Mouse (Mus musculus) retina, postnatal 1 day (tissue): ENCODE results near the gene Slc3a1.

ENCODE experiments used
- DNase-seq: peaks from one replicate; pipeline ENCODE4 v3.0.0-alpha.2; 2012

The Slc3a1 gene

GRCm38 (mm10) chr17:85028093-85028739 is at the start of gene Slc3a1:
Gene Slc3a1, plus strand, starts transcription at chr17:85028376.
- no peak for DNase-seq

GRCm38 (mm10) chr17:84981721-84982120 is 46.5 kb upstream of the Slc3a1 start:
- no peak for DNase-seq

DNA sequence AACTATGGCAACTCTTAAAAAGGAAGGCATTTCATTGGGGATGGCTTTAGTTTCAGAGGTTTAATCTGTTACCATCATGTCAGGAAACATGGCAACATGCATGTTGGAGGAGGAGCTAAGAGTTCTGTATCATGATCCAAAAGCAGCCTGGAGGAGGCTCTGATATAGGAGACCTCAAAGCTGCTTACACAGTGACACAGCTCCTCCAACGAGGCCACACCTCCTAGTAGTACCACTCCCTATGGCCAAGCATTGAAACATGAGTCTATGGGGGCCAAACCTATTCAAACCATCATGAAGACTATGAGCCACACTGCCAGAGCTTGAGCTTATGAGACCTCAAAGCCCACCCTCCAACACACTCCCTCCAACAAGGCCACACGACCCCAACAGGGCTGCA is 45.4 kb upstream of the Slc3a1 start:
- DNase-seq, result no peak

- no peak for DNase-seq
These were observed 41.8 kb upstream of the Slc3a1 start for GRCm38 (mm10) chr17:84986368-84986767.

DNA sequence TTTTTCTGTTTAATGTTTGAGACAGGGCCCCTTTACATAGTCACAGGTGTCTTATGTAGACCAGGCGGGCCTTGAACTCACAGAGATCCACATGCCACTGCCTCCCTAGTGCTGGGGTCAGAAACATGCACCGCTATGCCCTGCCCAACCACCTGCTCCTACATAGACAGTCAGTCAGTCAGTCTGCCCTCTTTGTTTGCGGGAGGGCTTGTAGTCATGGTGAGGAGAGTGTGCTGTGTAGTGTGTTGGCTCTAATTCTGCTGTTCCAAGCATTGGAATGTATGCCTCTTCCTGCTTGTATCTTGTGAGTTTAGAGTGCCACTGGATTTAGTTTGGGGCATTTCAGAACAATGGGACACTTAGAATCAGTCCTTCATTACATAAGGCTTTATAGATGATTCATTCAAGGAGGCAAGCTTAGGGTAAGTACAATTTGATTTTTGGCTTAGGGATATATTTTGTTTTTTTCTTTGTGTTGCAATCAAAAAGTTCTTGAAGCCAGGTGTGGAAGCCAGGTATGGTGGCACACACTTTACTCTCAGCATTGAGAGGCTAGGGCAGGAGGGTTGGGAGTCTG is 40.3 kb upstream of the Slc3a1 start:
- DNase-seq, result no peak

DNA sequence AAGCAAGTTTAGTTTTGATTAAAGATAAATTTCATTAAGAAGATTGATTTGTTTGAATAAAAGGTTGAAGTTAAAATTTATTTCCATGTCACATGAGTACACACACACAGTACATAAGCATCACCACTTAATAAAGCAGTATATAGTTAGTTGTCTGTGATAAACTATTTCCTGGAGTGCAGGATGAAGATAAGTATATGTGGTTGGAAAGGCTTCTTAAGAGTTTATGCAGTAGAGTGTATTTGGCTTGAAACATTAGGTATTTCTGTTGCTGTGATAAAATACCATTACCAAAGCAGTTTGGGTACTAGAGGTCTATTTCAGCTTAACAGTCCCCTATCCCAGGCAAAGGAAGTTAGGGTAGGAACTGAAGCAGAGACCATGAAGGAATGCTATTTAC is 39.7 kb upstream of the Slc3a1 start:
- DNase-seq, result no peak

- no peak for DNase-seq
These were observed 32.3 kb upstream of the Slc3a1 start for GRCm38 (mm10) chr17:84995844-84996243.

GRCm38 (mm10) chr17:84997639-84998038 is 30.5 kb upstream of the Slc3a1 start:
- DNase-seq, result no peak

- DNase-seq, result no peak
These were observed 28.5 kb upstream of the Slc3a1 start for GRCm38 (mm10) chr17:84999636-85000035.

GRCm38 (mm10) chr17:85013485-85013884 is 14.7 kb upstream of the Slc3a1 start:
- DNase-seq, result no peak

DNA sequence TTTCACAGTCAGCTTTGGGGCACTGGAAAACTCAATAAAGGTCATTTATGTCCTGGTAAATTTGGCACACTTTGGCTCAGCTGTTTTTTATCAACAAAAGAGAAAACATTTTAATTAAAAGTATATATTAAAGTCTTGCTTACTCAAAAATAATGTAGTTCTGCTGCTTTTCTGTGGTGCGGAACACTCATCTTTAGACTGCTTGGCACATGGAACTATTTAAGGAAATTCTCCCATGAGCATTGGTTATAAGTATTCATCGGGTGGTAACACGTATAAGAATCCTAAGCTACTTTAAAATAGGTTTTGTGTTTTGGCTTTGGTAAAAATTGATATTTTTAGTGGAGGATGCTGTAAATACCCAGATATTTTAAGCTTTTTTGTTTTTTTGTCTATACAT is 13.5 kb upstream of the Slc3a1 start:
- DNase-seq, result no peak

GRCm38 (mm10) chr17:85018344-85018743 is 9.8 kb upstream of the Slc3a1 start:
- no peak for DNase-seq

- no peak for DNase-seq
These were observed 9.4 kb upstream of the Slc3a1 start for GRCm38 (mm10) chr17:85018794-85019193.

DNA sequence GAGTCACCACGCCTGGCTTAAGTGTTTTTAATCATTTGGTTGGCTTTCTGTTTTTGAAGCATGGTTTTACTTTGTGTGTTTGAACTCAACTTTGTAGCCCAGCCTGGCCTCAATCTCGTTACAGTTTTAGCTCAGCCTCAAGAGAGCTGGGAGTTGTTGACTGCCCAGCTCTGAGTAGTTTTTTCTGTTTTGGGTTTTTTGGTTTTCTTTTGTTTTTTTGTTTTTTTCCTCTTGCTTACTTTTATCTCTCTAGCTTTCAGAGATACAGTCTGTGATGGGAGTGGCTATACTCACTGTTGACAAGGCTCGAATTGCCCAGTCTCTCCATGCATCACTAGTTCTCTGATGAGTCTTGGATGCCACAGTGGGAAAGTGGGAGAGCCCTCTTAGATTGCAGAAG is 7.8 kb upstream of the Slc3a1 start:
- DNase-seq, result no peak

DNA sequence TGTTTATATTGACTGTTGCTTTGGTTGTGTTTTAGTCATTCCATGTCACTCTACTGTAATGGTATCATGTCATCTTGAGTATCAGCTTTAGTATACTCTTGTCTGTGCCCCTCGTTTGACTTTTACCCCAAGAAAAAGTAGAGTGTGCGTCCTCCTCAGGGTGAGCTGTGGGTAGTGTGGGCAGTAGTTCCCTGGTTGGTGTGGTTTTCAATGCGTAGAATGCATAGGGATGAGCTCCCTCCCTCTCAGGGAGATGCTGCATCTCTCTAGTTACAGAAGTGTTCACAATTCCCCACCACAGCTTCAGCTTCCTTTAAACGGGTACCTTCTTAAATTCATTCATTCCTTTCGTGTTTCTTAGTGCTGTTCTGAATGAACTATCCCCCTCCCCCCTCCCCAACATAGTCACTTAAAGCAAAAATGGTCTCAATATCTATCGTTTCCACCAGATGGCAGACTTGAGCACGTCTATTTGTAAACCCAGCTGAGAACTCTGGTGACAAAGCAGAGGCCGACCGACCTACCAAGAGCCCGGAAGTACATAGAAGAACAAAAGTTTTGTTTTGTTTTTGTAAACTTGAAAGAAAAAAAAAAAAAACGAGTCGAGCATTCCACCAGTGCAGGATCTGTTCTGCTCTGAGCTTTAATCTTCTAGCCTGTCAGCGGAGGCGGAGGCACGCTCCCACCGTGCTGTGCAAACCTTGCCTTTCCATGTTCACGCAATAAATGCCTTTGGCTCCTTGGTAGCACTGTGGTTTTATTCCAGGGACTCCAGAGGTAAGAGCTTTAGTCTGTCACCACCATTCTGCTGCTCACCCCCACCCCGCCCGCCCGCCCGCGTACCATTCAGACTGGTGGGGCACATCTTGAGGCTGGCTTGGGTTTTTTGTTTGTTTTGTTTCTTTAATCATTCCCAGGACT is 4.7 kb upstream of the Slc3a1 start:
- DNase-seq, result peak; percentile 89

- no peak for DNase-seq
These were observed 3.9 kb upstream of the Slc3a1 start for GRCm38 (mm10) chr17:85024237-85024636.

GRCm38 (mm10) chr17:85025151-85025550 is 3.0 kb upstream of the Slc3a1 start:
- DNase-seq, result no peak

DNA sequence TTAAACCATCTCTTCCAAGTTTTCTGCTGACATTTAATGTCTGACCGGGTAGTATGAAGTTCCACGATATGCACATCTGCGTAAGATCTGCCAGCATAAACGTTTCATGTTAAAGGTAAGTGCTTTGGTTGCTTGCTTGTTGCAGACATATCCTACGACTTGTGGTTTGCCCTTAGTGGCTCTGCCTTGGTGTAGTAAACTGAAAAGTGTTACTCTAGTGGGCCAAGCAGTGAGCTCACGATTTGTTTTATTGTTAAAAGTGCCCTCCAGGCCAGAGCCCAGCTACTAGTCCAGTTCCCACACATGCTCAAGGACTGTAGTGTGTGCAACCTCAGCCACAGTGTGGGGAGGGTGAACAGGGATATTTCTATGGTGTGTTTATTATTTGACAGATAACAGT is 1.7 kb upstream of the Slc3a1 start:
- no peak for DNase-seq

- no peak for DNase-seq
These were observed 929 bp upstream of the Slc3a1 start for GRCm38 (mm10) chr17:85027247-85027646.

DNA sequence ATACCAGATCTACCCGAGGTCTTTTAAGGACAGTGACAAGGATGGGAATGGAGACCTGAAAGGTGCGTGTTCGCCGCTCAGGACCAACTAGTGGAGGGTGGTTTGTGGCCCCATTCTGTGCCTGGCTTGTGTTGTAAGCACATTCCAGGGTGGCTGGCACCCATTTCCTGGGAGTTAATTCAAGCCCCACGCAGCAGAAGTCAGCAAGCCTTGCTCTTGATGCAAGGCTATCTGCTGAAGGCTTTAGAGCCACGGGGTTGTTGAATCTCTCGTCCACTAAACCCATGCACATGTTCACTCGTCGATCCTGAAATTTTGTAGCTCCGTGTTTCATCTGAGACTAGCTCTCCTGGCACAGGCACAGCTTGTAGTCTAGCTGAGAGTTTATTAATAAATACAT is 621 bp downstream of the Slc3a1 start:
- no peak for DNase-seq

DNA sequence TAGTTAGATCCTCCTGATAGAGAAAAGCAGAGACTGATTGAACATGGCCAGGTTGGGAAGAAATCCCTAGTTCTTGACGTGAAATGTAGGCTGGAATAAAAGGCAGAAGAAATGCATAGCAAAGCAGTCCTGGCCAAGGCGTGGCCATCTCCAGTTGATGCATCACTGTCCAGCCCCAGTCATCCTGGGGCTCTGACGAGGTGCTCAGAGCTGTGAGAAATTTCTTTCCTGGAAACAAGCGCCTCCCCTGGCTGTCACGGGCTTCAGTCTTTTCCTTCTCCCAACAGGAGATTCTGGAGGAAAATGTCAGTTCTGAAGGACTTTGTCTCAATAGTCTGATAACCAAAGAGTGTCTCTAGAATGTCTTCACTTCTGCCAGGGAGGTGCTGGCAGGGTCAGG is 2.5 kb downstream of the Slc3a1 start:
- DNase-seq, result no peak

DNA sequence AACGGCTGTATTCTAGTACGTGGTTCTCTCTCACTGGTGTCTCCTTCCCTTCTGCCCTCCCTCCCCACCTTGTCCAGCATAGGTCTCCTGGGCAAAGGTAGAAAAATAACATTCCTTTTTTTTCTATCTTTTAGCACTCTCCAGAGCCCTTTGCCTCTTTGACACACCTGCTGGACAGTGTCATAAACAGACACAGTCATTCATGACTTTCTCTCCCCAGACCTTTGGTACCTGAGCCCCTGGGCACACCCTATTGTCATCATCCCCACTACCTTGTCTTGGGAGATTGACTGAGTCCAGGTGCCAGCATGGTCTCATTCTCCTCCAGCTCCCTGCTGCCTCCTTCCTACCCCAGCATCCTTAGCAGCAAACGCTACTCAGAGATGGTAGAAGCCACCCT is 4.9 kb downstream of the Slc3a1 start:
- no peak for DNase-seq

- DNase-seq, result peak; percentile 77
These were observed 5.9 kb downstream of the Slc3a1 start for GRCm38 (mm10) chr17:85034068-85034467.

DNA sequence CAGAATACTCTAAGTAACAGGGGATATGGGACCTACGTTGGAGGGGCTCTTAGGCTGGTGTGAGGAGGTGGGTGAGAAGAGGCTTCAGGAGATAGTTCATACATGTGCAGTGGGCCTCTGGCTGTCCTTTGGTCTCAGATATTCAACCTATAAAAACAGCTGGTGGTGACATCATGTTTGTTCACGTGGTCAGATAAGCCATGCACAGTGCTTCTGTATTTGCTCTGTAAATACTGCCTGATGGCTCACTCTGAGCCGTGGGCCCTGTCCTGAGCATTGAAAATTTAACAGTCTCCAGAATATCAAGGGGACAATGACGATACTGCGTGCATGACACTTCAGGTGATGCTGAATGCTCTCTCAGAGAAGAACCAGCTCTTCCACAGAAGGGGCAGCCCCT is 9.7 kb downstream of the Slc3a1 start:
- DNase-seq, result no peak
